Mouse (Mus musculus) heart, embryonic 13.5 days (tissue): ENCODE measurements around the gene Syt15. TPM values are rescaled to one million over a fixed set of nuclear protein-coding genes. Genes with fewer than 3 reads are reported as not detected.
"Not testable (repeated sequence)": the region's sequence is repeated elsewhere in the genome, so short reads cannot be mapped to it uniquely, and the experiment has no call there.

Experiments
- ATAC-seq: fragments of 200-750 bp; cut with Nextera tagmentation; 2 replicates; pipeline ENCODE4 v1.8.0; 2017; ENCODE audit warnings: moderate TSS enrichment; ENCODE audit not compliant: insufficient number of reproducible peaks, low FRiP score, low TSS enrichment; ENCODE audit errors: extremely low read depth
- H3K27ac ChIP-seq: fragments of 300-500 bp; sonication (generic); replicated peaks from 2 replicates; pipeline ENCODE4 v1.5.1; 2015; ENCODE audit warnings: moderate library complexity, mild to moderate bottlenecking, inconsistent platforms
- H3K27me3 ChIP-seq: fragments of 300-500 bp; sonication (generic); replicated peaks from 2 replicates; pipeline ENCODE4 v1.6.1; 2015; ENCODE audit warnings: mild to moderate bottlenecking, inconsistent platforms
- H3K36me3 ChIP-seq: fragments of 300-500 bp; sonication (generic); 2 replicates; pipeline ENCODE4 v1.6.1; 2015; ENCODE audit warnings: mild to moderate bottlenecking, inconsistent platforms
- H3K4me1 ChIP-seq: fragments of 300-500 bp; sonication (generic); 2 replicates; pipeline ENCODE4 v1.6.1; 2015; ENCODE audit warnings: inconsistent platforms
- H3K4me2 ChIP-seq: fragments of 300-500 bp; sonication (generic); 2 replicates; pipeline ENCODE4 v1.6.1; 2015; ENCODE audit warnings: inconsistent platforms, mild to moderate bottlenecking, moderate library complexity
- H3K4me3 ChIP-seq: fragments of 300-500 bp; sonication (generic); 2 replicates; pipeline ENCODE4 v1.5.1; 2015; ENCODE audit warnings: moderate library complexity, mild to moderate bottlenecking, inconsistent platforms
- H3K9ac ChIP-seq: fragments of 300-500 bp; sonication (generic); 2 replicates; pipeline ENCODE4 v1.6.1; 2015; ENCODE audit warnings: inconsistent platforms, mild to moderate bottlenecking, moderate library complexity
- H3K9me3 ChIP-seq: fragments of 300-500 bp; sonication (generic); 2 replicates; pipeline ENCODE4 v1.6.1; 2016; ENCODE audit warnings: inconsistent platforms
- WGBS: fragments of 180-500 bp; shearing (Covaris S2); methylation state at CpG from one replicate; pipeline ENCODE4 v1.1.7; 2015; ENCODE audit warnings: mixed read lengths; 5-methylcytosine and 5-hydroxymethylcytosine counted together
- polyA plus RNA-seq: library from polyadenylated mRNA; unstranded; fragments of >200 nt; fragmentation: Nextera tagmentation; extraction: Ambion mirVana; gene quantifications from 2 replicates; pipeline ENCODE4 v1.2.1, GENCODE M21; 2015

Gene Syt15
- polyA plus RNA-seq, 1 experiment from 2014 or later = 0.27 TPM

DNA sequence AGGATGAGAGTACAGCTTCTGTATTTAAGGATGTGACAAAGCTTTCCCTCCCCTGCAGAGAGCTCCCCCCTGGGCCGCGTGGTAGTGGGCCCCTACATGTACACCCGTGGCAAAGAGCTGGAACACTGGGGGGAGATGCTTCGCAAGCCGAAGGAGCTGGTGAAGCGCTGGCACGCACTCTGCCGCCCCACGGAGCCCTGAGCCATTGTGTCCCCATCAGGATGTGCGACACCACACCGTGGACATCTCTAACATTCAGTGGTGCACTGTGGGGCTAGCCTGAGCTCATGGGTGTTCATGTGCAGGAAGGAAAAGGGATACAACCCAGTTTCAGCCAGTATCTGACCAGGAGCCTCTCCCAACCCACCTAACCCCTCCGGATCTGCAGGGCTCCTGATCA lies 8.6 kb downstream of the Syt15 start:
- H3K4me2 ChIP-seq = no peak overlapping the region
- no peak overlapping the region for H3K4me3 ChIP-seq
- H3K27ac ChIP-seq = no peak overlapping the region
- WGBS = 73% methylated on average over 12 of the region's 12 CpGs
- no peak for ATAC-seq
- H3K9me3 ChIP-seq = no peaks in the 10 kb centered on the region
- no peaks in the 10 kb centered on the region for H3K27me3 ChIP-seq
- H3K4me1 ChIP-seq = peaks cover 15% of the 10 kb centered on the region
- 0 out of 2 replicates have a peak, but pooled peaks cover 2% of the 10 kb centered on the region for H3K36me3 ChIP-seq
- no peak overlapping the region for H3K9ac ChIP-seq

DNA sequence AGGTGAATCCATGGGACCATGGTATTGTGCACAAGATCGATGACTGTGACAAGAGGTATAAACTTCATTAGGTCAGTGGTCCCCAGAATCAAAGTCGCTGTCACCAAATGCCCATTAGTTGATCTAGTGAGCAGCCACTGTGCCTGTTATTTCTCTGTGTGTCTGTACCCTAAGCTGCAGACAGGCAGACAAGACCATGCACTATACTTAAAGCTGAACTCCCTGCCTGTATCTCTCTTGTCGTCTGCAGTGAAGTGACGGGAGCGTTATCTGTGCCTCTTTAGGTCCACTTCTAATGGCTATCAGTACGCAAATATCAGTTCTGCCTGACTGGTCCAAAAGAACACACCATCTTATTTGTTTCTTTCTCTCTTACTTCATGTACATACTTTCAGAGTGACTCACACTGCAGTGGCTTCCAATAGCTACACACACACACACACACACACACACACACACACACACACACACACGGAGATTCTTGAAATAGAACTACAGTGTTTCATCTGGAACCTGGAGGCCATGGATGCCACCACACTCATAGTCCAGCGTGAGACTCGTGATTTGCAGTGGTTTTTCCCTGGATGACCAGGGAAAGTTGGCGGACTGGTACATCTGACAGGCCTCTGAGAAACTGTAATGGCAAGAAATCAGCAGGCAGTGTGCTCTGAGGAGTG lies 9.6 kb downstream of the Syt15 start:
- peak overlapping the region; percentile 80 for H3K27ac ChIP-seq
- 0 out of 2 replicates have a peak, but pooled peaks cover 2% of the 10 kb centered on the region for H3K36me3 ChIP-seq
- no peaks in the 10 kb centered on the region for H3K9me3 ChIP-seq
- peaks cover 15% of the 10 kb centered on the region for H3K4me1 ChIP-seq
- no peak overlapping the region for H3K9ac ChIP-seq
- WGBS = 37% methylated on average over 10 of the region's 10 CpGs
- H3K4me2 ChIP-seq = 0 out of 2 replicates have a peak overlapping the region, but pooled peaks have one; percentile 16
- no peak; the same call in 1 of the 2 replicates for ATAC-seq
- H3K27me3 ChIP-seq = no peaks in the 10 kb centered on the region
- H3K4me3 ChIP-seq = no peak overlapping the region

DNA sequence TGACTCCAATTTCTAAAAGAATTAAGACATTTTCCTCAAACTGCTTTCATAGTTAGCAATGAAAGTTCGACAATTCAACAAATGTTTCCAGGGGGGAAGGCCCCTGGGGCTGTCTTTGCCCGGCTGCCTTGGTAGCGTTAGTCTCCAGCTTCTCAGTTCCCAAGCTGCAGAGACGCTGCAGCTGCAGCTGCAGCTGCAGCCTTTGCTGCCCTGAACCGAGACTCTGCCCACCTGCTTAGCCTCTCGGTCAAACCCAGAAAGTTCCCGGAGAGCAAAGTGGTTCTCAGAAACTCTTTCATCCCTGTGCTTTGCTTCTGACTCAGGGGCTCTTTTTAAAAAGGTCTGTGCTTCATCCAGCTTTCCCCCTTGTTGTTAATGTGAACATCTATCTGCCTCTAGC lies 12.9 kb downstream of the Syt15 start:
- Histone ChIP-seq H3K4me3 (no peak overlapping the region), H3K4me1 (peaks cover 20% of the 10 kb centered on the region), H3K9ac (no peak overlapping the region), H3K4me2 (no peak overlapping the region), H3K27me3 (no peaks in the 10 kb centered on the region), H3K9me3 (no peaks in the 10 kb centered on the region), H3K36me3 (peaks cover 9% of the 10 kb centered on the region; the same call in 1 of the 2 replicates), H3K27ac (no peak overlapping the region)
- ATAC-seq = no peak
- WGBS = 68% methylated on average over 7 of the region's 7 CpGs

GRCm38 (mm10) chr14:34232866-34233680 lies 13.7 kb downstream of the Syt15 start:
- no peak for ATAC-seq
- no peaks in the 10 kb centered on the region for H3K9me3 ChIP-seq
- 80% methylated on average over 9 of the region's 9 CpGs for WGBS
- no peak overlapping the region for H3K9ac ChIP-seq
- H3K27ac ChIP-seq = no peak overlapping the region
- peaks cover 18% of the 10 kb centered on the region for H3K4me1 ChIP-seq
- H3K4me3 ChIP-seq = no peak overlapping the region
- H3K36me3 ChIP-seq = peaks cover 12% of the 10 kb centered on the region; the same call in 1 of the 2 replicates
- no peak overlapping the region for H3K4me2 ChIP-seq
- H3K27me3 ChIP-seq = no peaks in the 10 kb centered on the region

DNA sequence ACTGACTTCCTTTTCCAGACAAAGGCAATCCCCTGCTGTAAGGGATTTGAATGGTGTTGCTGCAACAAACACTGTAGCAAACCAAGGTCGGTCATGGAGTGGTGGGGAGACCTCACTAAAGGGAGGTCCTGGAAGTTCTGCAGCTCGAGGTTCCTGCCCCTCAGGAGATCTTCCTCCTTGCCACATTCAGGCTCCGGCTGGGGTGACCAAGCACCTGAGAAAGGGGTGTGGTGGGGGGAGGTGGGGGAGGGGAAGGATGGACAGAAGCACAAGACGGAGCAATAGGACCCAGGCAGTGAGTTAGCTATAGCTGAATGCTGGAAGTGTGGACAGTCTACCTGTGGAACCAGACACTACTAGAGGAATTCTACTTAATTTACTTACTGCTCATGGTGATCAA lies 14.5 kb downstream of the Syt15 start:
- ATAC-seq = no peak
- Histone ChIP-seq H3K9me3 (no peaks in the 10 kb centered on the region), H3K27me3 (no peaks in the 10 kb centered on the region), H3K9ac (no peak overlapping the region), H3K4me1 (peaks cover 11% of the 10 kb centered on the region), H3K4me2 (no peak overlapping the region), H3K27ac (no peak overlapping the region), H3K4me3 (no peak overlapping the region), H3K36me3 (peaks cover 16% of the 10 kb centered on the region)
- 65% methylated on average over 4 of the region's 4 CpGs for WGBS

GRCm38 (mm10) chr14:34234630-34235380 lies 15.4 kb downstream of the Syt15 start:
- WGBS = 4% methylated on average over 16 of the region's 16 CpGs
- Histone ChIP-seq H3K36me3 (peaks cover 18% of the 10 kb centered on the region), H3K4me3 (peak overlapping the region; percentile 51), H3K9ac (peak overlapping the region; percentile 81), H3K27me3 (no peaks in the 10 kb centered on the region), H3K4me1 (peaks cover 5% of the 10 kb centered on the region), H3K9me3 (no peaks in the 10 kb centered on the region), H3K27ac (no peak overlapping the region), H3K4me2 (peak overlapping the region; percentile 89)
- peak; percentile 89 for ATAC-seq

DNA sequence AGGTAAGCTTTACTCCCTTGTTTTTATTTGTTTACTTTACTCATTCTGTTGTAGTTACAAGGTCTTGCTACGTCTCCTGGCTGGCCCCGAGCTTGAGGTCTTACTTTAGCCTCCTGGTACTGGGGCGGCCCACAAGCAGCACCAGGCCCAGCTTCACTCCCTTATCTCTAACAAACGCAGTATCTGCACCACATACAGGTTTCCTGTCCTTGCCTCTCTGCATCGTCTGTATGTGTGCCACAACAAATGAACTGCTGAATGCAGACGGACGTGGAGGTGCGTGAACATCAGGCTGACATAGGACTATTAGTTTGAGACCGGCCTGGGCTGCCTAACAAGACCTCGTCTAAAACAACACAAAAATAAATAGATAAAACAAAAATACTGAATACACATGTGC lies 20.9 kb downstream of the Syt15 start:
- no peaks in the 10 kb centered on the region for H3K4me1 ChIP-seq
- 51% methylated on average over 10 of the region's 10 CpGs for WGBS
- peaks cover 21% of the 10 kb centered on the region for H3K36me3 ChIP-seq
- H3K27me3 ChIP-seq = no peaks in the 10 kb centered on the region
- ATAC-seq = no peak
- no peak overlapping the region for H3K4me2 ChIP-seq
- H3K4me3 ChIP-seq = no peak overlapping the region
- no peak overlapping the region for H3K27ac ChIP-seq
- no peaks in the 10 kb centered on the region for H3K9me3 ChIP-seq
- H3K9ac ChIP-seq = no peak overlapping the region

- WGBS = 62% methylated on average over 6 of the region's 6 CpGs
- no peak for ATAC-seq
- peaks cover 21% of the 10 kb centered on the region for H3K36me3 ChIP-seq
Measured at GRCm38 (mm10) chr14:34240676-34241075, 21.3 kb downstream of the Syt15 start.

DNA sequence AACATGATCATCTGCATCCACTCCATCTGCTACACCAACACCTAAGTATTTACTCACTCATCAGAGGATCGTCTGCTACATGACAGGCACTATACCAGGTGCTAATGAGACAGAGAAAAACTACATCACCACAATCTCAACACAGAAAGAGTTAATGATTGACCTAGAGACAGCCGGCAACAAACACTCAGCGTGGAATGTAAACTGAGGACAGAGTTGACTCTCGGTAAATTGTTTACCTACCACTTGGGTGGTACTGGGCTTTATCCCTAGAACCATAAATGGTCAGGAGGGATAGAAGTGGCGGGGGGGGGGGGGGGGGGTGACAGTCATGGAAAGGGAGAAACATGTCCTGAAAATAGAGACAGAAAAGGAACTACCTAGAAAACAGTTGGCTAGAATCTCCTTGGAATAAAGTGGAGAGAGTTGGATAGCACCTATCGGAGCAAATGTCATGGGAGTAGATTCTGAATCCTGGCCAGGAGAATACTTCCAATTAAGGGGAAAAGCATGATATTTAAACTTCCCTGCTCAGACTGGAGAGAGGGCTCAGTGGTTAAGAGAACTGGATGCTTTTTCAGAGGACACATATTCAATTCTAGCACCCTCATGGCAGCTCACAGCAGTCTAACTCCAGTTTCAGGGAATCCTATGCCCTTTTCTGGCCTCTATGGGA lies 33.2 kb downstream of the Syt15 start:
- H3K9me3 ChIP-seq = no peaks in the 10 kb centered on the region
- WGBS = 57% methylated on average over 6 of the region's 6 CpGs
- no peak overlapping the region for H3K27ac ChIP-seq
- H3K27me3 ChIP-seq = no peaks in the 10 kb centered on the region
- H3K4me1 ChIP-seq = no peaks in the 10 kb centered on the region
- no peak for ATAC-seq
- H3K4me2 ChIP-seq = no peak overlapping the region
- H3K4me3 ChIP-seq = no peak overlapping the region
- H3K36me3 ChIP-seq = 0 out of 2 replicates have a peak, but pooled peaks cover 3% of the 10 kb centered on the region
- no peak overlapping the region for H3K9ac ChIP-seq

More at GRCm38 (mm10) chr14:34240676-34241075, 21.3 kb downstream of the Syt15 start:
- Histone ChIP-seq H3K9me3 (no peaks in the 10 kb centered on the region), H3K4me2 (no peak overlapping the region), H3K4me1 (no peaks in the 10 kb centered on the region), H3K9ac (no peak overlapping the region), H3K27ac (no peak overlapping the region), H3K27me3 (no peaks in the 10 kb centered on the region), H3K4me3 (no peak overlapping the region)

DNA sequence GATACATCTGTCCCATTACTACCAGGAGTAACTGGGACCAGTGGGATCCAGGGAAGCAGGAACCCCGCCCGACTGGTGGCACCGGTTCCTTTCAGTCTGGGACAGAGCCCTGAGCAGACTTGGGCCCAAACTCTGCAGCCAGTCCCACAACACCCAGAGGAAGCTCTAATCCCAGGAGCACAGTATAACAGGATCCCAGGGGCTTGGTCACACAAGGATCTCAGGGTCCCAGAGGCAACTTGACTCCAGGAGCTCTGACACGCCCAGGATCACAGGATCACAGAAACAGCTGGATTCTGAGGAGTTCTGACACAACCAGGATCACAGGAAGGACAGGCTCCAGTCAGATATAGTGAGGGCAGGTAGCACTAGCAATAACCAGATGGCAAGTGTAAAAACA lies 33.9 kb downstream of the Syt15 start:
- no peak for ATAC-seq
- Histone ChIP-seq H3K4me3 (no peak overlapping the region), H3K27me3 (no peaks in the 10 kb centered on the region), H3K9ac (no peak overlapping the region), H3K4me2 (no peak overlapping the region), H3K9me3 (no peaks in the 10 kb centered on the region), H3K36me3 (0 out of 2 replicates have a peak, but pooled peaks cover 3% of the 10 kb centered on the region), H3K4me1 (no peaks in the 10 kb centered on the region), H3K27ac (no peak overlapping the region)
- WGBS = 74% methylated on average over 4 of the region's 4 CpGs

GRCm38 (mm10) chr14:34258525-34258924 lies 39.1 kb downstream of the Syt15 start:
- 66% methylated on average over 3 of the region's 3 CpGs for WGBS

More at GRCm38 (mm10) chr14:34258525-34258924, 39.1 kb downstream of the Syt15 start:
- H3K27me3 ChIP-seq, H3K9ac ChIP-seq, H3K27ac ChIP-seq, H3K4me3 ChIP-seq, H3K4me1 ChIP-seq, H3K4me2 ChIP-seq, H3K36me3 ChIP-seq, H3K9me3 ChIP-seq, ATAC-seq: not testable (repeated sequence)
